Mouse (Mus musculus) cortical plate, adult 2 months (tissue): Measurements from ENCODE around the gene Tcf7.

Source experiments
- CTCF ChIP-seq: fragments of 200-500 bp; IDR thresholded peaks from 2 replicates; pipeline ENCODE4 v1.5.1; 2011; ENCODE audit warnings: mild to moderate bottlenecking, control low read depth, low read length; ENCODE audit not compliant: insufficient read depth; ENCODE audit errors: extremely low read depth
- POLR2A ChIP-seq: fragments of 200-500 bp; IDR thresholded peaks from 2 replicates; pipeline ENCODE4 v1.6.1; 2011; ENCODE audit warnings: mild to moderate bottlenecking, low read length, control low read depth; ENCODE audit not compliant: insufficient read depth; ENCODE audit errors: extremely low read depth

DNA sequence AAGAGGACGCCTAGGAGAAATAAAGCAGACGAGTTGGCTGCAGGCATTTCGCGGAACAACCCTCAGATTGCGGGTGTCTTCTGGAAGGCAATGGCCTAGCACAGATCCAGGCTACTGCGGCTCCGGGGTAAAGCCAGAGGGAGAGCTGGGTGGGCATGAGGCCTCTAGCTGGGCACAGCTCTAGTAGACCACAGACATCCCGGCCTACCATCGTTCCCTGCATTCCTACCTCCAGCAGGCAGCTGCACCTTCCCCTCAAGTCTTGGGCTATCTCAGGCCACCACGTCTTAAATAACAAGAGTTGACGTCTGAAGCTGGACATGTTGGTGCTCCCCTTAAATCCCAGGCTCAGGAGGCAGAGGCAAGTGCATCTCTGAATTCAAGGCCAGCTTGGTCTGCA is 20.5 kb downstream of the Tcf7 start:
- TF ChIP-seq CTCF (no peak), POLR2A (no peak)
